Mouse (Mus musculus): ENCODE measurements at regions not wholly inside any gene's neighbourhood (a gene's known extent, or its start where the extent isn't known, plus 50 kb on each side); places are given as distances from the start of the nearest gene placed in this dataset.

DNA sequence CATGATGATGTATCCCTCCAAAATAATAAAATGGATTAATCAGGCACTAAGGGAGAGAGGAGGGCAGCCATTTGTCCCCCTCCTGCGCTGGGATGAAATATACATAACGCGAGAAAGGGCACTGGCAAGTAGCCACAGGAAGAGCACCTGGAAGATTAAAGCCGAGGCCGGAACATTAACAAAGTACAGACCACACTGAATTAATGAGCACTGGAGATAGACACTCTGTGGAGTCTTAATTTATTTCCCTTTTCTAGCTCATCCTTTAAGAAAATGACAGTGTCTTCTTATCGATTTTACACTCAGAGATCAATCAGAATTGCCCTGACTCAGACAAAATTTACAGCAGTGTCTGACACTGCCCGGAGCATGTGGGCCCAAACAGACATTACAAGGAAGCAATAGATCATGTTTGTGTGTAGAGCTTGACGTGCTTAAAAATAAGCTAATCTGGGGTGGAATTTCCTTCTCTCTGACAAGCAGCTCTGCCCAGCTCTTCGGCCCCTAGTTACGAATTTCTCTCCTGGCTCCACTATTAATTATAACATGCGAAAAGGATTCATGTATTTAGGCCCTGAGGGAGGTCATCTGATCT, 143.0 kb upstream of the Sp8 start:
- Histone ChIP-seq H3K4me3 (replicated peaks) (no peak overlapping the region), H3K9ac (no peak overlapping the region), H3K4me2 (no peak overlapping the region), H3K9me3 (no peaks in the 10 kb centered on the region), H3K27ac (no peak overlapping the region), H3K27me3 (replicated peaks) (no peaks in the 10 kb centered on the region), H3K4me1 (no peaks in the 10 kb centered on the region), H3K36me3 (no peaks in the 10 kb centered on the region)
- no peak for ATAC-seq (ENCODE audit: insufficient read depth, low FRiP score, low read depth)
- 23% methylated on average over 11 of the region's 11 CpGs for WGBS

- Histone ChIP-seq H3K9ac (no peak overlapping the region), H3K4me2 (no peak overlapping the region), H3K27me3 (replicated peaks) (no peaks in the 10 kb centered on the region), H3K9me3 (no peaks in the 10 kb centered on the region), H3K4me3 (replicated peaks) (no peak overlapping the region), H3K36me3 (no peaks in the 10 kb centered on the region), H3K4me1 (no peaks in the 10 kb centered on the region), H3K27ac (no peak overlapping the region)
- 80% methylated on average over 2 of the region's 2 CpGs for WGBS
- no peak for ATAC-seq (ENCODE audit: insufficient read depth, low FRiP score, low read depth)
These were observed 144.3 kb upstream of the Sp8 start for GRCm38 (mm10) chr12:118701838-118702237.

- Histone ChIP-seq H3K9ac (no peak overlapping the region), H3K4me3 (replicated peaks) (no peak overlapping the region), H3K4me1 (no peaks in the 10 kb centered on the region), H3K27me3 (replicated peaks) (no peaks in the 10 kb centered on the region), H3K4me2 (no peak overlapping the region), H3K36me3 (no peaks in the 10 kb centered on the region), H3K27ac (no peak overlapping the region), H3K9me3 (no peaks in the 10 kb centered on the region)
- ATAC-seq (ENCODE audit: insufficient read depth, low FRiP score, low read depth): no peak
These were observed 148.0 kb upstream of the Sp8 start for GRCm38 (mm10) chr12:118698110-118698509.

DNA sequence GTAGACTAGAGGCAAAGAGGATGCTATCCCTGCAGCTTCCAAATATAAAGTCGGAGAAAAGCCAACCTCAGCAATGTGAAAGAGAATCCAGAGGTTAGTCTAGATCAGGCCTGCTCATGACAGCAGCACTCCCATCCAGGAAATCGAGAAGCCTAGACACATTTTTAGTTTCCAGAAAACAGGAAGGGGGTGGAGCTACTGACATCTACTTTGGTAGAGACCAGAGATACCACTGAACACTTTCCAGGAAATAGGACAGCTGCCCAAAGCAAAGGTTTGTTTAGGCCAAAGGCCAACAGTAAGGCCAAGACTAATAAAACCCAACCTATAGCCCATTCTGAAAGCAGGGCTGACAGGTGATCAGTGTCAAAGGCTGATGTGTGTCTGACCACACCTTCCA, 151.4 kb upstream of the Sp8 start:
- Histone ChIP-seq H3K9ac (no peak overlapping the region), H3K4me1 (no peaks in the 10 kb centered on the region), H3K4me3 (replicated peaks) (no peak overlapping the region), H3K36me3 (no peaks in the 10 kb centered on the region), H3K27ac (no peak overlapping the region), H3K27me3 (replicated peaks) (no peaks in the 10 kb centered on the region), H3K9me3 (no peaks in the 10 kb centered on the region), H3K4me2 (no peak overlapping the region)
- ATAC-seq (ENCODE audit: insufficient read depth, low FRiP score, low read depth): no peak
- WGBS: 74% methylated on average over 2 of the region's 2 CpGs

- H3K27ac ChIP-seq: no peak overlapping the region
- no peak for ATAC-seq (ENCODE audit: insufficient read depth, low FRiP score, low read depth)
- H3K27me3 ChIP-seq (replicated peaks): no peaks in the 10 kb centered on the region
- no peaks in the 10 kb centered on the region for H3K9me3 ChIP-seq
- H3K4me2 ChIP-seq: no peak overlapping the region
- H3K4me3 ChIP-seq (replicated peaks): no peak overlapping the region
- no peak overlapping the region for H3K9ac ChIP-seq
- 94% methylated on average over 1 of the region's 1 CpGs for WGBS
- H3K4me1 ChIP-seq: no peaks in the 10 kb centered on the region
- no peaks in the 10 kb centered on the region for H3K36me3 ChIP-seq
These were observed 163.2 kb upstream of the Sp8 start for GRCm38 (mm10) chr12:118682902-118683301.

DNA sequence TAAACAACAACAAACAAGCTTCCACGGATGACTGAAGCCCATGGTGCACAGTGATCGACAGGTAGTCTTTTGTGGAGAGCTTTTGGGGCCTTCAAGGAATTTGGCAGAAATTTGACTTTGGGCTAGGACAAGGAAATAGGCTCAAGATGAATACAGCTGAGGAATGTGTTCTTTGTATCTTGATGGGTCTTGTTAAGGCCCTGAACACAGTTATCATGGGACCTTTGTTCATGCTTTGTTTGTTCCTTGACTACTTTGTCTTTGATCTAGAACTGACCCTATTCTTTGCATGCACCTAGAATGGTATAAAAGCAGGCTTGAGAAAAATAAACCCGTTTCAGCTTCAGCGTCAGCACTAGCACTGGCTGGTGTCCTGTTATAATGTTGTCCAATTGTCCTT, 168.1 kb upstream of the Sp8 start:
- no peak overlapping the region for H3K4me3 ChIP-seq (replicated peaks)
- H3K27ac ChIP-seq: no peak overlapping the region
- H3K9me3 ChIP-seq: no peaks in the 10 kb centered on the region
- ATAC-seq (ENCODE audit: insufficient read depth, low FRiP score, low read depth): no peak
- no peaks in the 10 kb centered on the region for H3K27me3 ChIP-seq (replicated peaks)
- no peak overlapping the region for H3K4me2 ChIP-seq
- H3K4me1 ChIP-seq: no peaks in the 10 kb centered on the region
- no peak overlapping the region for H3K9ac ChIP-seq
- no peaks in the 10 kb centered on the region for H3K36me3 ChIP-seq
- WGBS: 79% methylated on average over 4 of the region's 4 CpGs

DNA sequence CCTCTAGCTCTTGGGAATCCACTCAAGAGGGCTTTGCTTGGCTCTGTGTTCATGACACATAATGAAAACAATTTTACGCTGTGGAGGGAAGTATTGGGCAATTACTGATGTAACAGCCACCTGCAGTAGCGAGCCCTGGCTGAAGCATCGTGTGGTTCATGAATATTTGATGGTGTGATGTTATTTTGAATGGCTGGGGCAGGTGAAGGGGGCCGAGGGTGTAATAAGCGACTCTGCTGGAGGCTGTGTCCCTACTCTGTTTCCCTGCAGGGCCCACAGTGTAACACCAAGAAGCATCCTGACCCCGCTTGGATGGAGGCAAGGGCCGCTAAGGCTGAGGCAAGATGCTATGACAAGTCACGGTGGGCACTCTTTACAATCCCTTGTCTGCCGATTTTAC, 184.6 kb upstream of the Sp8 start:
- Histone ChIP-seq H3K4me2 (no peak overlapping the region), H3K27me3 (replicated peaks) (no peaks in the 10 kb centered on the region), H3K9ac (no peak overlapping the region), H3K4me1 (no peaks in the 10 kb centered on the region), H3K4me3 (replicated peaks) (no peak overlapping the region), H3K9me3 (no peaks in the 10 kb centered on the region), H3K27ac (no peak overlapping the region), H3K36me3 (no peaks in the 10 kb centered on the region)
- 37% methylated on average over 9 of the region's 9 CpGs for WGBS
- ATAC-seq (ENCODE audit: insufficient read depth, low FRiP score, low read depth): no peak

DNA sequence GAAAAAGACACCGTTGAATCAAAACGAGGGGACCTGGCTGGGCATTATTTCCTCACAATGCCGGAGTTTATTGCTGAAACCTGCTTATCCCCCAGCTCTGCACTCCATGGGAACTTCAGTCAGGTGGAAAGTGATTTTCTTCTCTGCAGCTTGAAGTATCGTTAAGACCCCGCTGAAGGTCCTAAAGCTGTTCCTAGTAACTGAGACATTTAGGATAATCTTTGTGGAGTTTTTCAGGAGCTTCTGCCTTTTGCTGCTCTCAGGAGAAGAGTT, 185.0 kb upstream of the Sp8 start:
- Histone ChIP-seq H3K27ac (no peak overlapping the region), H3K9ac (no peak overlapping the region), H3K27me3 (replicated peaks) (no peaks in the 10 kb centered on the region), H3K9me3 (no peaks in the 10 kb centered on the region), H3K4me2 (no peak overlapping the region), H3K36me3 (no peaks in the 10 kb centered on the region), H3K4me3 (replicated peaks) (no peak overlapping the region), H3K4me1 (no peaks in the 10 kb centered on the region)
- WGBS: 12% methylated on average over 5 of the region's 5 CpGs
- ATAC-seq (ENCODE audit: insufficient read depth, low FRiP score, low read depth): no peak

DNA sequence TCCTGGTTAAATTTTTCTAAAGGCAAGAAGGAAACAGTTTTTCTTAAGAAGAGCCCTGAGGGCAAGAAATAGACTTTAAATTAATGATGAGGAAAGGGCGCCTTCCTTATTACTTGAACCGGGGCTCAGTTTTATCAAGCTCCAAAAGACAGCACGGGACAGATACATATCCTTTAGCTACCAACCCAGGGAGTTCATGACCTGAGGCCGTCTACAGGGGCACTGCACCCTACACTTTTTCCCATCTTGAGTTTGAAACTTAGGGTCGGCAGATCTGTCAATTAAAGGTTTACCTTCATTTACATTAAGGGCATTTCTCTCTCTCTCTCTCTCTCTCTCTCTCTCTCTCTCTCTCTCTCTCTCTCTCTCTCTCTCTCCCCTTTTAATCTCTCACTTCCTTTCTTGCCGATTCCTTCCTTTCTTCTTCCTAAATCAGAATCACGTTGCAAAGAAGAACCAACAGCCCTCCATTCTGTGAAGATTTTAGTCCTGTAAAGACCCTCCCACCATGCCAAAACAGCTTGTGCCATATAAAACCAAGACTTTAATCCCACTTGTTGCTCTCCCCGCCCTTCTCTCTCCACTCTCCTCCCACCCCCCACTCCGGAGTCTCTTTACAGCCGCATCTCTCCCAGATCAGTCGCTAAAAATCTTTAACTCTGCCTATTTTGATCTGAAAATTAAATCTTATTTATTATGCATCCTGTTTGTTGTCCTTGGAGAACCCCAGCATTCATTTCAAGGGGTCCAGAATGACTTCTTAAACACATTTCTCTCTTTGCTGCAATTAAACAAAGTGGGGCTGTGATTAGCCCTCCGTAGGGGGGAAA, 185.5 kb upstream of the Sp8 start:
- no peaks in the 10 kb centered on the region for H3K27me3 ChIP-seq (replicated peaks)
- H3K4me1 ChIP-seq: no peaks in the 10 kb centered on the region
- H3K9me3 ChIP-seq: no peaks in the 10 kb centered on the region
- H3K4me3 ChIP-seq (replicated peaks): no peak overlapping the region
- 9% methylated on average over 12 of the region's 12 CpGs for WGBS
- H3K4me2 ChIP-seq: no peak overlapping the region
- no peaks in the 10 kb centered on the region for H3K36me3 ChIP-seq
- no peak overlapping the region for H3K27ac ChIP-seq
- no peak for ATAC-seq (ENCODE audit: insufficient read depth, low FRiP score, low read depth)
- H3K9ac ChIP-seq: no peak overlapping the region

GRCm38 (mm10) chr12:118659240-118660120, 186.6 kb upstream of the Sp8 start:
- WGBS: 65% methylated on average over 14 of the region's 14 CpGs
- Histone ChIP-seq H3K27ac (no peak overlapping the region), H3K27me3 (replicated peaks) (no peaks in the 10 kb centered on the region), H3K9ac (no peak overlapping the region), H3K4me1 (no peaks in the 10 kb centered on the region), H3K9me3 (no peaks in the 10 kb centered on the region), H3K4me3 (replicated peaks) (no peak overlapping the region), H3K36me3 (no peaks in the 10 kb centered on the region), H3K4me2 (no peak overlapping the region)
- ATAC-seq (ENCODE audit: insufficient read depth, low FRiP score, low read depth): no peak

GRCm38 (mm10) chr12:118650483-118651160, 195.5 kb upstream of the Sp8 start:
- Histone ChIP-seq H3K27ac (no peak overlapping the region), H3K27me3 (replicated peaks) (no peaks in the 10 kb centered on the region), H3K4me3 (replicated peaks) (no peak overlapping the region), H3K9me3 (no peaks in the 10 kb centered on the region), H3K4me1 (no peaks in the 10 kb centered on the region), H3K36me3 (no peaks in the 10 kb centered on the region), H3K4me2 (no peak overlapping the region), H3K9ac (no peak overlapping the region)
- 46% methylated on average over 4 of the region's 4 CpGs for WGBS
- no peak for ATAC-seq (ENCODE audit: insufficient read depth, low FRiP score, low read depth)

Measured in stomach, embryonic 15.5 days (tissue).